Mouse (Mus musculus) G1E (cell line): ENCODE data around the gene Klhl3. TPM values are rescaled to one million over a fixed set of nuclear protein-coding genes. Genes with fewer than 3 reads are reported as not detected.

Source experiments
- ATAC-seq: 2 replicates; pipeline ENCODE4 v1.8.0; 2016; ENCODE audit warnings: mild to moderate bottlenecking; ENCODE audit not compliant: insufficient number of reproducible peaks, poor library complexity, low FRiP score, severe bottlenecking; ENCODE audit errors: extremely low read depth
- DNase-seq: peaks from one replicate; pipeline ENCODE4 v3.0.0; 2012; ENCODE audit warnings: low spot score
- H3K27me3 ChIP-seq: 2 replicates; pipeline ENCODE4 v1.6.1; 2012; ENCODE audit warnings: mild to moderate bottlenecking, low read length, inconsistent platforms; ENCODE audit not compliant: insufficient read depth
- H3K36me3 ChIP-seq: replicated peaks from 2 replicates; pipeline ENCODE3; 2012; ENCODE audit warnings: mild to moderate bottlenecking, inconsistent platforms
- H3K4me1 ChIP-seq: 2 replicates; pipeline ENCODE4 v1.6.1; 2012; ENCODE audit warnings: low read depth, low read length, inconsistent platforms, mixed read lengths; ENCODE audit not compliant: insufficient read depth
- H3K4me3 ChIP-seq: 2 replicates; pipeline ENCODE4 v1.5.1; 2012; ENCODE audit warnings: low read depth, mild to moderate bottlenecking, inconsistent platforms, low read length, moderate library complexity, mixed read lengths
- H3K9me3 ChIP-seq: replicated peaks from 2 replicates; pipeline ENCODE4 v1.6.1; 2012; ENCODE audit warnings: inconsistent platforms
- CTCF ChIP-seq: IDR thresholded peaks from 2 replicates; pipeline ENCODE4 v1.5.1; 2012; ENCODE audit warnings: low read depth, low read length, inconsistent platforms, mixed read lengths
- GATA1 ChIP-seq: IDR thresholded peaks from 2 replicates; pipeline ENCODE4 v1.6.1; 2012; ENCODE audit warnings: borderline replicate concordance, low read length, inconsistent platforms, mixed read lengths
- GATA2 ChIP-seq: IDR thresholded peaks from 2 replicates; pipeline ENCODE4 v1.6.1; 2012; ENCODE audit warnings: low read depth, low read length, inconsistent platforms, borderline replicate concordance
- POLR2AphosphoS5 ChIP-seq: IDR thresholded peaks from 2 replicates; pipeline ENCODE4 v1.6.1; 2012; ENCODE audit warnings: low read depth, low read length, inconsistent platforms; ENCODE audit not compliant: insufficient replicate concordance
- TAL1 ChIP-seq: conservative IDR thresholded peaks from 2 replicates; pipeline ENCODE4 v1.6.1; 2012; ENCODE audit warnings: low read depth, low read length, inconsistent platforms, mixed read lengths
- polyA plus RNA-seq: library from polyadenylated mRNA; stranded (reverse); fragments of >175 nt; gene quantifications from 2 replicates; pipeline ENCODE4 v1.2.3, GENCODE M21; 2012
- total RNA-seq, 2 experiments: library from RNA; stranded (forward) in 1 of 2; stranded (reverse) in 1 of 2; fragments of 200-1000 nt in 1 of 2; fragments of >200 nt in 1 of 2; fragmentation: Nextera tagmentation in 1 of 2; gene quantifications; 2 replicates each; pipeline ENCODE4 v1.2.3; 2014 to 2017

The Klhl3 gene
- not detected in 2 replicates for total RNA-seq (2014; fragmentation: Nextera tagmentation)
- 0.05 and 0.06 TPM in 2 replicates for total RNA-seq (2017)
- not detected in 2 replicates for polyA plus RNA-seq

- H3K4me1 ChIP-seq: no peaks in the 10 kb centered on the region
- no peaks in the 10 kb centered on the region for H3K36me3 ChIP-seq
- no peaks in the 10 kb centered on the region for H3K27me3 ChIP-seq
- TF ChIP-seq CTCF: no peak
- no peak for TF ChIP-seq GATA1
- TF ChIP-seq TAL1: no peak
- TF ChIP-seq POLR2AphosphoS5: no peak
- no peak for TF ChIP-seq GATA2
- H3K9me3 ChIP-seq: no peaks in the 10 kb centered on the region
- H3K4me3 ChIP-seq: no peak within 1 kb of the TSS
- DNase-seq (no peak), ATAC-seq (no peak)
Observed at GRCm38 (mm10) chr13:58113061-58113900, at the start of gene Klhl3. TSS of gene Klhl3 (minus strand) at chr13:58113592.

DNA sequence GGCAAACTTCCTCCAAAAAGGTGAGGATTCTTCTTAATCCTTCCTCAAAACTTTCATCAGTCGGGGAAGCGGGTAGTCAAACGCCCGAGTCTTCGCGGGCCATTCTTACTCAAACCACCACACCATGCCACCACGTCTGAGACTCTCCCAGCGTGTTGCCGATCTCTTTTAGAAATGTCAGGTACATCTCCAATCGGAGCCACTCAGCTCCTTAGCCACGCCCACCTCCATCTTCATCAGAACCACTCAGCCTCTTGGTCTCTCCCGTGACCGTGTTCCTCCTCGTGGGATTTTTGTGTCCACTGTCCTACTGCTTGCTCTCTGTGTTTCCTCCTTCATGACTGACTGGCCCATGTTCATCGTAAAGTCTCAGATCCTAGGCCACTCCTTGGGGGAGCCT, 47.4 kb upstream of the Klhl3 start:
- Histone ChIP-seq H3K27me3 (no peaks in the 10 kb centered on the region), H3K9me3 (no peaks in the 10 kb centered on the region), H3K4me1 (peaks cover 24% of the 10 kb centered on the region), H3K4me3 (no peak overlapping the region), H3K36me3 (peaks cover 58% of the 10 kb centered on the region)
- no peak for ATAC-seq
- TF ChIP-seq TAL1 (no peak), CTCF (no peak), GATA2 (no peak), GATA1 (no peak), POLR2AphosphoS5 (no peak)
- DNase-seq: no peak

DNA sequence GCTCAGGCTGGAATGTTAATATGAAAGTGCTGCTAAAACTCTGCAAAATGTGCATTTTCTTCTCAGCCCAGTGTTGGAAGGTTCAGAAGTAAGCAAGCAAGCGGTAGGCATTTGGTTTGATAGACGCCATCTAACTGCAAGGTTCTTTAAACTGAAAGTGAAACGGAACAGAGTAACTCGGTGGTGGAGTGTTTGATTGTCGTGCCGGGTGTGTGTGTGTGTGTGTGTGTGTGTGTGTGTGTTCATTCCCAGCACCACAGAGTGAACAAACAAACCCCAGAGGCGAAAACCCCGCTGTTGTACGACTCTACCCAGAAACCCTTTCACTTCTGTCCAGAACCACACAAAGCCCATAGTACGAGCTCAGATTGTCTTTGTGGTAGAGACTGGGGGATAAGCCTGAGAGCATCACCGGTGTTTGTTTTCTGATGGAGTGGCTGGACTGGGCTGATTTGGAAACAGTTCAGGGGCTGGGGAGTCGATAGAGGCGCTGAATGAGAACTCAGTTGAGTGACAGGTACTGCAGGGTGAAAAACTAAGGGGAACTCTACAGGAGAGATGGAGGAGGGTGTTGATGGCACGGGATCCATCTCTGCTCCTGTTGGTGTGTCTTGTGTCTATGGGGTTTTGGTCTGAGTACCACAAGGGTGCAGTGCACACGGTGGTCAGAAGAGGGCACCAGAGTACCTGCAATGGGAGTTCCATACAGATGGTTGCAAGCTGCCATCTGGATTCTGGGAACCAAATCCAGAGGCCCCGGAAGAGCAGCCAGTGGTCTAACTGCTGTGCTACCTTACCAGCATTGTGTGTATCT, 44.9 kb upstream of the Klhl3 start:
- DNase-seq (peak; percentile 71), ATAC-seq (peak; percentile 74)

GRCm38 (mm10) chr13:58157447-58158098, 44.2 kb upstream of the Klhl3 start, which contains the start of gene Idnk:
TSS of gene Idnk (plus strand) at chr13:58157649.
- TF ChIP-seq POLR2AphosphoS5: no peak
- TF ChIP-seq TAL1: no peak
- TF ChIP-seq CTCF: no peak
- no peak for TF ChIP-seq GATA1
- no peak for TF ChIP-seq GATA2
- H3K4me3 ChIP-seq: peak within 1 kb of the TSS; percentile 100
- DNase-seq (peak; percentile 85), ATAC-seq (peak; percentile 87)
- no peaks in the 10 kb centered on the region; the same call in 1 of the 2 replicates for H3K27me3 ChIP-seq
- H3K9me3 ChIP-seq: peaks cover 2% of the 10 kb centered on the region; the same call in 1 of the 2 replicates
- peaks cover 31% of the 10 kb centered on the region for H3K36me3 ChIP-seq
- H3K4me1 ChIP-seq: peaks cover 24% of the 10 kb centered on the region

More for the DNA sequence above, 44.9 kb upstream of the Klhl3 start:
- TF ChIP-seq GATA1: no peak
- peak; percentile 95 for TF ChIP-seq CTCF
- Histone ChIP-seq H3K36me3 (peaks cover 36% of the 10 kb centered on the region), H3K4me3 (peak overlapping the region; percentile 100), H3K4me1 (peaks cover 24% of the 10 kb centered on the region), H3K9me3 (peaks cover 2% of the 10 kb centered on the region; the same call in 1 of the 2 replicates), H3K27me3 (no peaks in the 10 kb centered on the region; the same call in 1 of the 2 replicates)

- peaks cover 24% of the 10 kb centered on the region for H3K4me1 ChIP-seq
- TF ChIP-seq CTCF (no peak), TAL1 (no peak), POLR2AphosphoS5 (no peak), GATA1 (no peak), GATA2 (no peak)
- peak overlapping the region; percentile 100 for H3K4me3 ChIP-seq
- DNase-seq: no peak
- peaks cover 3% of the 10 kb centered on the region; the same call in 1 of the 2 replicates for H3K27me3 ChIP-seq
- ATAC-seq: peak; percentile 25; the same call in 1 of the 2 replicates
- H3K9me3 ChIP-seq: peaks cover 2% of the 10 kb centered on the region; the same call in 1 of the 2 replicates
- peaks cover 26% of the 10 kb centered on the region for H3K36me3 ChIP-seq
Observed at GRCm38 (mm10) chr13:58157036-58157435, 43.6 kb upstream of the Klhl3 start.
